Mouse (Mus musculus) granulocyte monocyte progenitor cell, adult 5-6 weeks (primary cell): ENCODE data around the gene Pltp. TPM values are rescaled to one million over a fixed set of nuclear protein-coding genes. Genes with fewer than 3 reads are reported as not detected.
"Not testable (repeated sequence)": the region's sequence is repeated elsewhere in the genome, so short reads cannot be mapped to it uniquely, and the experiment has no call there.

Experiments
- ATAC-seq: replicated peaks from 2 replicates; pipeline ENCODE4 v1.8.0; 2016; ENCODE audit warnings: mild to moderate bottlenecking, moderate TSS enrichment, inconsistent platforms; ENCODE audit not compliant: poor library complexity, severe bottlenecking
- total RNA-seq, 2 experiments: library from RNA; stranded (forward) in 1 of 2; stranded (reverse) in 1 of 2; fragments of 200-712, 200-1000 nt in 1 of 2; fragments of >200 nt in 1 of 2; fragmentation: Nextera tagmentation in 1 of 2; gene quantifications; 2 replicates each; pipeline ENCODE4 v1.2.3; 2014 to 2017

The Pltp gene
- total RNA-seq, 2 experiments from 2014 or later, result not detected

DNA sequence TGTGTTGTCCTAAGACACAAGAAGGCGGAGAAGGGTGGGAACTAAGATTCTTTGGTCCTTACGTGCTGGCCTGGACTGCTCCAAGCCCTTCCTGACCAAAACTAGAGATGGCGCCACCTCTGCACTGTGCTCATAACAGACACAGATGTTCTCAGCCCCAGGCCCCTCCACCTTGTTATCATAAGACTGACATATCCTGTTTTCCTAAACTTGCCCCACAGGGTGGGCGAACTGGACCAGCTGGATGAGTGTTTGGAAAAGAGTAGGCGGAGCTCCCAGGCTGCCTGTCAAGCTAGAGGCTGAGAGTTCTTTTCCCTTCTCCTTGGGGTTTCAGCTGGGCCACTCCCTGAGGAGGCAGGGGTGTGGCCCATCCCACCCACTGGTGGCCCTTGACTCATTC lies 39.8 kb downstream of the Pltp start:
- ATAC-seq, result no peak

DNA sequence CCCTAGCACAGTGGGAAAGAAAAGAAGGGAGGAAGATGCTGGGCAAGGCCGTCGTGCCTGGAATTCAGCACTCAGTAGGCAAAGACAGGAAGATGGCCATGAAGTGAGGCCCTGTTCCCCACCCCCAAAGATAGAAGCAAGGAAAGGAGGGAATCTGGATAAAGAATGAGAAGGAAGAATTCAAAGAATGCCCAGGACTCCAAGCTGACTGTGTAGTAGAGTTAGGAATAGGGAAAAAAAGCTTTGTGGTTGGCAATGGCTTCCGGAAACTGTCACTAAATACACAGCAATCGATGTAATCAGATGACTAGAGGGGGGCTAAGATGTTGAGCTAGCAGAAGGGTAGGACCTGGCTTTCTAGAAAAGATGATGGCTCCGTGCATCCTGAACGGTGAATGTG lies 40.3 kb downstream of the Pltp start:
- ATAC-seq, result no peak

DNA sequence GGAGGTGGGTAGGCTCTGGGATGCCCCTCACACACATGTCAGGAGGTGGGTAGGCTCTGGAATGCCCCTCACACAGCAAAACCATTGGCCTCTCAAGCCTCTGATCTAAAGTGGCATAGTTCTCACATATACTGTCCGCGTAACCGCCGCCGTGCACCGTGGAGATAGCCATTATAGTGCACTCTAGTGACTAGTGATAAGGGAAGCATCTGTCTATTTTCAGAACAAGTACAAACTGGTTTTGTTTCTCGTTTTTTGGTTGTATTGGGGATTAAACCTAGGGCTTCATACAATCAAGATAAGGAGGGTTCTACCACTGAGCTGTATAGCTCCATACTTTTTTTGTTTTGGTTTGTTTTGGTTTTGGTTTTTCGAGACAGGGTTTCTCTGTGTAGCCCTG lies 41.7 kb downstream of the Pltp start:
- ATAC-seq, result no peak

DNA sequence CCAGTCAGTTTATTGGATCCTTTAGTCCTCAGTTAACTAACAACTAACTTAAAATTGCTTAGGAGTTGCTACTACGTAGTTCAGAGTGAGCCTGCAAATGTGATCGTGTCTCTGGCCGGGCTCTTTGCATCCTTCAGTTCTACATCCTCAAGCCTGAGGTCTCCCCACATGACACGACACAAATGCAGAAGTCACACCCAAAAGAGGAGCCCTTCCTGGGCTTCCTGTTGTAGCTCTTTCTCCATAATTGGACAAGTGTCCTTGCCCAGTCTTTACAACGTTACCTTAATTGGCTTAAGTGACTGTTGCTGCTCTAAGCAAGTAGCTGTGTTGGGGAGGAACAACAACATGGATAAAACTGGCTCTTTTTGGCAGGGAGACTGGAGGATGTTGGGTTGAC lies 42.2 kb downstream of the Pltp start:
- peak; percentile 99 for ATAC-seq

DNA sequence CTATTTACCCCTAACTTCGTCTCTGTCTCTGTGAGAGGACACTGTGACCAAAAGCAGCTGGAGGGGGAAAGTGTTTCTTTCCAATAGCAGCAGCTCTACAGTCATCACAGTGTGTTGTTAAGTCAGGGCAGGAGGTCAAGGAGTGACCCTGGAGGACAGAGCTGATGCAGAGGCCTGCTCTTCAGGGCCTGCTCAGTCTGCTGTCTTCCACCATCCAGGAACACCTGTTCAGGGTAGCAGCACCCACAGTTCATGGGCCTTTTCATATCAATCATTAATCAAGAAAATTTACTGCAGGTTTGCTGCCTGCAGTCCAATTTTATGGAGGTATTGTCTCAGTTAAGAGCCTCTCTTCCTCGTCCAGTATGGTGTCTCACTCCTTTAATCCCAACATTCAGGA lies 44.0 kb downstream of the Pltp start:
- ATAC-seq, result no peak

DNA sequence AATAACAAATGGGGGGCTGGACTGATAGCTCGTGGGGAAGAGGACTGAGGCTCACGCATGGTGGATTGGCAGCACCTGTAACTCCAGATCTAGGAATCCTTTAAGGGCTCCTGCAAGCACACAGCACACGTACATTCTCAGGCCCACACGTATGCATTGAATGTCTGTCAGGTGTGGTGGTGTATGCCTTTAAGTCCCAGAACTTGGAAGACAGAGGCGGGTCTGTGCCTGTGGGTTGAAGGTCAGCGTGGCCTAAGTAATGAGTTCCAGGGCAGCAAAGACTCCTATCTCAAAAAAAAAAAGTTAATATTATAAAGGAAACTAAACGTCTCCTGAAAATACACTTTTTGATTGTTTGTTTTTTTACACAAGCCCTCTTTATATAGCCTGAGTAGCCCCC lies 50.9 kb downstream of the Pltp start:
- no peak for ATAC-seq

DNA sequence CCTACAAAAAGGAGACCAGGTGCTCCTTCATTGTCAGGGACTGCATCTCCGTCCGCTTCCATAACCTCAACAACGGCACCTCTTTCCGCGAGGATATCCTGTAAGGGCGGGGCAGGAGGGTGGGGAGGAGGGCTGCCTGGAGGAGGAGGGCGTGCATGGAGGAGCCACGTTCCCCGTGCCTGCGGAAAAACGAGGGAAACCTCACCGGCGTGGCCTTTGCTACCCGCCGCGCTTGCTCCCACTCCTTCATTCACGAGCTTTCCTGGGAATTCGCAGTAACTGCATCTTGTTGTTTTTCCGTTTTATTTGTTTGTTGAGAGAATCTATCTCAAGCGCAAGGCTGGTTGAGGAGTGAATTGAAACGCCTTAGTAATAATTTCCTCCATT lies 52.2 kb downstream of the Pltp start:
- peak; percentile 38 for ATAC-seq

DNA sequence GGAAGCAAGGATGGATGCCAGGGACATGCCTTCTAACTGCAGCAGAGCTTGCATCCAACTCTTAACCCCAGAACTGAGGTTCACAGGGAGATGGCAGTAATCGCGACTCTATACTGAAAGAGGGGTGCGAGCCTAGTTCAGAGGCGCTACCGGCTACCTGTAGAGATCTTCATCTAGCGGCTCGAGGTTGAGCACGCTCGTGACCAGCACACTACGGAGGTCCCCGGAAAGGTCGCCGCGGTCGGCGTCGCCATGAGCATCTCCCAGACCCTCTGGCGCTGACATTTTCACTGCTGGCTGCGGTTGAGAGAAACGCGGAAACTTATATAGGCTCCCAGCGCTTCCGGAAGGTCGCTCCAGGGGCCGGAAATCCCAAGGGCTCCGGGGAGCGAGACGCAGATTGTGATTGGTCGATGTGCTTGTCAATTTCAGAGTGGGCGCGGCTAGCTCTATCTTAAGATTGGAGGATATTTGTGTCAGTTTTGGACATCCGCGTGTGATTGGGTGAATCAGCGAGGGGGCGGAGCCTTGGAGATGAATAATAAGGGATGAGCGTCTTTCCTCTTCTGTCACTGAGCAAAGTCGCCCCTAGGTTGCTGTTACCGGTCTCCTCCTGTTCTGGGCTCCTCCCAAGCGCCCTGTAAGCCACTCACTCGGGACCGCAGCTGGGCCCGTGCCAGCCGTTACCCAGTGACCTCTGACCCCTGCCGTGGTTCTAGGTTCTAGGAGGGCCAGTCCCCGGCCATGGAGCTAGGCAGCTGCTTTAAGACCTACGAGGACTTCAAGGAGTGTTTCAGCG lies 52.8 kb downstream of the Pltp start, which contains the start of the genes Acot8 and Zswim3:
TSS of gene Acot8 (minus strand) at position 350 of the 799 bp plus-strand sequence.
TSS of gene Zswim3 (plus strand) at position 566 of the 799 bp plus-strand sequence.
- ATAC-seq, result peak; percentile 92

DNA sequence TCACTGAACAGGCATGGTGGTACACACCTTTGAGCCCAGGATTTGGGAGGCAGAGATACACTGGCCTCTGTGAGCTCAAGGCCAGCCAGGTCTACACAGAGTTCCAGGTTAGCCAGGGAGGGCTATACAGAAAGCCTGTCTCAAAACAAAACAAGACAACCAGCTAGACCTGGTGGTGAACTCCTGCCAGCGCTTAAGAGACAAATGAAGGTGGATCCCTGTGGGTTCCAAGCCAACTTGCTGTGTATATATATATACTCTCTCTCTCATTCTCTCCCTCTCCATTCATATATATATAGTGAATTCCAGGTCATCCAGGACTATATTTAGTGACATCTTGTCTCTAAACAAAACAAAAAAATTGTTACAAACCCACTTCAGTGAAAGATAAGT lies 53.6 kb downstream of the Pltp start:
- no peak for ATAC-seq

DNA sequence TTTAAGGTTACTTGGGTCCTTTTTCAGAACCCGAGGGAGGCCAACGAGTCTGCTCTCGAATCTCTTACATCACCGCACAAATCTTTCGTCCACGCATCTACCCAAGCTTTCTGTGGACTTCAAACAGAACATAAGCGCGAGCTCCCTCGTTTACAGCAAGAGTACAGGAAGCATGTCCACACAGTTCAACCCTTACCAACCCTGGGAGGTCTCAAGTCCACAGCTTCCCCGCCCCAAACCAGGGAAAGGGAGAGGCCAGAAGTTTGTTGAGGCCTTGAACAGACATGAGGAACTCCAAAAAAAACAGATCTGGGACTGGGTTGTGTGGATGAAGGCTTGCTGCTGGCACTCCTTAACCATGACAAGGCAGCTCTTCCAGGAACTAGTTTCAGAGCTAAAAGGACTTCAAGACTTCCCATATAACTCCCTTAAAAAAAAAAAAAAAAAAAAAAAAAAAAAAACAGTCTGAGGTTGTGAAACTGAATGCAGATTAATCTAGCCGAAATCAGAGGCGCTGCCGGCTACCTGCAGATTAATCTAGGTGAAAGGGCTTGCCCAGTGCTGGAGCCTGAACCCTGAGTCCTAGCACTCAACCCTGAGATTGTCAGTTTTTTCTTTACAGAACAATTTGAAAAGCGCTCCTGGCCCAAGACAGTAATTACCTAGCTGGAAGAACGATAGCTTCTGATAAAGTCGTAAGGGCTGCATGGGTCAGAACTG lies 54.1 kb downstream of the Pltp start:
- no peak for ATAC-seq

DNA sequence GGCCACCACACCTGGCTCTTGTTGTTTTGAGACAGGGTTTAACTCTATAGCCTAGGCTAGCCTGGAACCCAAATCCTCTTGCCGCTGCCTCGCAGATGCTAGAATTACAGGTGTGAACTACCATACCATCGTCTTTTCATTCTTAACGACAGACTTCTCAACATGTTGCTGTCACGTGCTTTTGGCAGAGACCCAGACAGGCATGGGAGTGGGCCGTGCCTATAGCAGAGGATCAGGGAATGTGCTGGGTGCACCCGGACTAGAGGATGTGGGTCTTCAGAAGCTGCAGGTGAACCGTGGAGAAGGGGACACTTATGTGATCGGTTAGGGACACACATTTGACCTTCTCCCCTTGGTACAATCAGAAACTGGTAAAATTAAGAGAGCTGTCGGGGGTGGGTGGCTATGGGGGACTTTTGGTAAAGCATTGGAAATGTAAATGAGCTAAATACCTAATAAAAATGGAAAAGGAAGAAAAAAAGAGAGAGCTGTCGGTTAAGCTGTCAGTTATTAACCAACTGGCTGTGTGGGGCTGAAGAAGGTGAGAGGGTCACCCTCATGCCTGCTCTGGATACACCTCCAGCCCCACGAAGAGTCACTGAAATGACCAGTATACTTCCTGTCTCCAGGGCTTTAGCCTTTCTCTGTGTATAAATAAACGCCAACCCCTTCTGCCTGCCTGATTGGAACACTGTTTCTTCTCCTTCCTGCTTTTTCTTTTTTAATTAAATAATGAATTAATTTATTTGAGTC lies 57.1 kb downstream of the Pltp start:
- ATAC-seq, result no peak

DNA sequence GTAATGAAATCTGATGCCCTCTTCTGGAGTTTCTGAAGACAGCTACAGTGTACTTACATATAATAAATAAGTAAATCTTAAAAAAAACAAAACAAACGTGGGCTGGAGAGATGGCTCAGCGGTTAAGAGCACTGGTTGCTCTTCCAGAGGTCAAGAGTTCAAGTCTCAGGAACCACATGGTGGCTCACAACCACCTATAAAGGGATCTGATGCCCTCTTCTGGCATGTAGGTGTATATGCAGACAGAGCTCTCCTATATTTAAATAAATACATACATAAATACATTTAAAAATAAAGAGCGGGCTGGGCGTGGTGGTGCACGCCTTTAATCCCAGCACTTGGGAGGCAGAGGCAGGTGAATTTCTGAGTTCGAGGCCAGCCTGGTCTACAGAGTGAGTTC lies 59.0 kb downstream of the Pltp start:
- ATAC-seq, result not testable (repeated sequence)

DNA sequence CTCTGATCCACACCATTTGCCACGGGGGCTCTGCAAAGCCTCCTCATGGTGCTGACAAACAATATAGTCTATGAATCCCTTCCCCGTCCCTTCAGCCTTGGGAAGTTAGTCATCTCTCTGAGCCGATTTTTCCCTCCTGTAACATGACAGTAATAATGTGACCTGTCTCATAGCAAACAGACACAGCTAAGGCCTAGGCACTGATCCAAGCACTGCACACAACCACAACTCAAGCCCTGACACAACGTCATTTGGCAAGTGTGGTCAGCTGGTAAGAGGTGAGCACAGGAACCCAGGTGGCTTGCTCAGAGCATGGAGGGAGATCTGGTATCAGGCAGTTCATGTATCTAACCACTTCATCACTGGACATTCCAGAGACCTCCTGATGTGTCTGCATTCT lies 61.6 kb downstream of the Pltp start:
- no peak for ATAC-seq

DNA sequence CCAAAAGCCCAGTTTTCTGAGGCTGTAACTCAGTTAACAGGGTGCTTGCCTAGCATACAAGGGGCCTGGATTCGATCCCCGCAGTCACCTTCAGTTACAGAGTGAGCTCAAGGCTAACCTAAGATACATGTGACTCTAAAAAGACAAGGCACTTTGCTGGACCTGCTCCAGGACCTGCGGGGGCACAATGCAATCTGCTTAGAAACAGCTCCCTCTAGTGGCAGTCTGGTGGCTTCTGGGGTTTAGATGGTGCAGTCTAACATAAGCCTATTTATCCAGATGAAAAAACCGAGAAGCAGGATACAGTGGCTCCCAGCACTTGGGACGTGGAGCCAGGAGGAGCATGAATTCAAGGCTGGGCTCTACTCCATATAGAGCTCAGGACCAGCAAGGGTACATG lies 63.2 kb downstream of the Pltp start:
- peak; percentile 80 for ATAC-seq

DNA sequence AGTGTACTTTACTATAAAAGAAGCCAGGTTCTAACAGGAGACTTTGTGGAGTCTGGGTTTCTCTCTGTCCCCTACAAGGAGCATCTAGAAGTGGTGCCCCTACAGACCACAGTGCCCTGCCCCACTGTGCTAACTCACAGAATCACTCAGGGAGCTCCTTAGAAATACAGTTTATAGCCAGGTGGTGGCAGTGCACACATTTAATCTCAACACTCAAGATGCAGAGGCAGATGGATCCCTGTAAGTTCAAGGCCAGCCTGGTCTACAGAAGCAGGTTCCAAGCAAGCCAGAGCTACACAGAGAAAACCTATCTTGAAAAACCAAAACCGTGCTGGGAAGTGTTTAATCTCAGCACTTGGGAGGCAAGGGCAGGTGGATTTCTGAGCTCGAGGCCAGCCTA lies 63.7 kb downstream of the Pltp start:
- no peak for ATAC-seq

DNA sequence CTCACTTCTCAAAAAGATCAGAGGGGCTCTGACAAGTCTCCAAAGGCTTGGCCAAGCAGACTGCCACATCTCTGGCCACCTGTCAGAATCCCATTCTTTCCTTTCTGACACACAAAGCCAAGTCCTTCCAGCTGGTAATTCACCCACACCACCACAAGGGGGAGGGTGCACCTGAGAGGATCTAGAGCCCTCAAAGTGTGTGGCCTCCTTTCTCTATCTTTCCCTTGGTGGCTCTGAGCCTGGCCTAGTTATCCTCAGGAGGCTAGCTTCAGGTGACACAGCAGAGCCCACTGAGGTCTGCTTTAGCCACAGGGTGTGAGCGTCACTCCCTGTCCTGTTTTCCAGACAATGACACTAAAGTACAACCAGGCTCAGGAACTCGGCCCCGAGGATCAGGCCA lies 64.3 kb downstream of the Pltp start:
- ATAC-seq, result peak; percentile 38; the same call in 1 of the 2 replicates

DNA sequence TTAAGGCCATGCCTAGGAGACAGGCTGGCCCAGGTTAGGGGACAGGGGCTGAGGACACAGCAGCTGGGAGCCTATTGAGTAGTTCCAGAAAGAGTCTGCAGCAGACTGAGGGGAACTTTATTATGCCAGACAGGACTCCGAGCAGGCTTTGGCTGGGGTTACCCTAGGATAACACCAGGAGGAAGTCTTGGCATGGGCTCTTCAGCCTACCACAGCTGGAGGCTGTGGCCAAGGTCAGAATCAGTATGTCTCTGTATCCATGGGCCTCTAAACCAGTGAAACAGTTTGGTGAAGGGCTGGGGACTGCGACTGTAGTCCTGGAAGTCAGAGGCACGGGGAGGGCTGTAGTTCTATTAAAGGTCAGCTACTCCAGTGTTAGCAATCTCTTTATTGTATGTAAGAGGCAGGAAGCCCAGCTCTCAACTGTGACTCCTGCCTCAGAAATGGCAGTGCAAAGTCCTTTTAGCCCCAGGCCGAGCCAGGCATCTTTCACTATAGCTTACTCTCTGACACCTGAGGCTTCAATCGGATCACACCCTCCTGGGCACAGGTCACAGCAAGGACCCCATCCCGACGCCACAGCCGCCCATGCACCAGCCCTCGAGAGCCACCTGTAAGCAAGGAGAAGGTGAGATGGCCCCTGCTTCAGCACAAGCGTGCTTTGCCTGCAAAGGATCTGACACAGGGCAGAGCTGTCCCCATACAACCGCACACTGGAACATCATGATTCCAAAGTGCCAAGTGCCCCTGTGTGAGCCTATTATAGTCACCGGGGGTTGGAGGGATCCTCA lies 64.9 kb downstream of the Pltp start:
- ATAC-seq, result no peak

DNA sequence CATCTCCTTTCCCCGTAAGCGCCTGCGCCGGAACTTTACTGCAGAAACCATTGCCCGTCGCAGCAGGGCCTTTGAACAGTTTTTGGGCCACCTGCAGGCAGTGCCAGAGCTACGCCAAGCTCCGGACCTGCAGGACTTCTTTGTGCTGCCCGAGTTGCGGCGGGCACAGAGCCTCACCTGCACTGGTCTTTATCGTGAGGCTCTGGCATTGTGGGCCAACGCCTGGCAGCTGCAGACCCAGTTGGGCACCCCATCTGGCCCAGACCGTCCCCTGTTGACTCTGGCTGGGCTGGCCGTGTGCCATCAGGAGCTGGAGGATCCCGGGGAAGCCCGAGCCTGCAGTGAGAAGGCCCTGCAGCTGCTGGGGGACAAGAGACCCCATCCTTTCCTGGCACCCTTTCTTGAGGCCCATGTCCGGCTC lies 65.7 kb downstream of the Pltp start:
- ATAC-seq, result no peak

DNA sequence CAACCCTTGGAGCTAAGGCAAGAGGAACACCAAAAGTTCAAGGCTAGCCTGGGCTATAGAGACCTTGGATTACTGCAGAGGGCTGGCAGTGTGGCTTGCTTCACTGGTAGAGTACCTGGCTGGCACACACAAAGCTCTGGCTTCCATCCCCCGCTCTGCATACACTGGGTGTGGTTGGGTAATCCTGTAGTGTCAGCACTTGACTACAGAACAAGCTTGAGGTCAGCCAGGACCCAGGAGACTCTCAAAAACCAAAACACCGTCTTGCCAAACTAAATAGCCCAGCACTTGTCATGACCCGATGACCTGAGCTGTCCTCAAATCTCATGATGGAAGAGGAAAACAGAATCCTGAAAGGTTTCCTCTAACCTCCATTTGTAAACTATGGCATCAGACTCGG lies 67.1 kb downstream of the Pltp start:
- no peak for ATAC-seq
